Mouse (Mus musculus) brain, adult 10 weeks (tissue): Measurements from ENCODE around the gene Dhx9. TPM values are rescaled to one million over a fixed set of nuclear protein-coding genes. Genes with fewer than 3 reads are reported as not detected.

Experiments
- polyA plus RNA-seq: library from polyadenylated mRNA; stranded (reverse); fragments of 350-450 nt; fragmentation: Illumina TruSeq; extraction: RNeasy Lipid Tissue Mini Kit (QIAGEN cat#74804); gene quantifications from one replicate; pipeline ENCODE4 v1.2.3, GENCODE M21; 2015; ENCODE audit warnings: low read depth, low replicate concordance

The Dhx9 gene
- polyA plus RNA-seq = 61.9 TPM

GRCm38 (mm10) chr1:153487500-153487879, at the start of gene Dhx9:
TSS of gene Dhx9 (minus strand) at chr1:153487660.

GRCm38 (mm10) chr1:153424770-153425584, 62.5 kb downstream of the Dhx9 start, which contains the start of gene Shcbp1l:
TSS of gene Shcbp1l (plus strand) at chr1:153425162.

Other genes starting within 250 kb of the Dhx9 start
- 12.5 TPM for gene Lamc1, start 154.9 kb downstream of the Dhx9 start, polyA plus RNA-seq
- 2.3 TPM for gene Shcbp1l, start 62.5 kb downstream of the Dhx9 start, polyA plus RNA-seq
- gene Npl, start 62.4 kb upstream of the Dhx9 start, polyA plus RNA-seq = 7.9 TPM
- gene Rgs8, start 165.4 kb upstream of the Dhx9 start, polyA plus RNA-seq = 64.5 TPM